Mouse (Mus musculus): ENCODE measurements around the gene Smco4. TPM values are rescaled to one million over a fixed set of nuclear protein-coding genes. Genes with fewer than 3 reads are reported as not detected.

Gene Smco4
- total RNA-seq, 2 experiments from 2014 or later: 3.2 to 3.9 TPM

DNA sequence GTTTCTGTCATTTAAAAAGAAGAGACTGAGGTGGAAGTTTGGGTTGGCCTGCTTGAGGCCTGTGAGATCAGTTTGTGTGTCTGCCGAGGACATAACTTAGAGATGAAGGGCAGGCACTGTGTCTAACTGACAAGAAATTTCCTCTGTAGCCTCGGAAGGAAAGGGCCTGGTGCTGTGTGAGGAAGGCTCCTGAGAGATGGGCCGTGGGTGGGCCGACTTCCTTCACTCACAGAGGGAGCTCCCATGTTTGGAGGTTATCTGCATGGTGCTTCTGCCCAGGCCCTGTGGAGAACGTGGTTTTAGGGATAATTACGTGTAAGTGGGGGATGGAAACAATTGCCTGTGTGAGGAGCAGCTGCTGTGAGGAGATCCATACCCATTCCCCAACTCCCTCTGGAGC lies 10.6 kb downstream of the Smco4 start:
- intact Hi-C loops (cut with DNase I): no loop called here
- no peak for DNase-seq (ENCODE audit: low spot score in 2 of 2)

DNA sequence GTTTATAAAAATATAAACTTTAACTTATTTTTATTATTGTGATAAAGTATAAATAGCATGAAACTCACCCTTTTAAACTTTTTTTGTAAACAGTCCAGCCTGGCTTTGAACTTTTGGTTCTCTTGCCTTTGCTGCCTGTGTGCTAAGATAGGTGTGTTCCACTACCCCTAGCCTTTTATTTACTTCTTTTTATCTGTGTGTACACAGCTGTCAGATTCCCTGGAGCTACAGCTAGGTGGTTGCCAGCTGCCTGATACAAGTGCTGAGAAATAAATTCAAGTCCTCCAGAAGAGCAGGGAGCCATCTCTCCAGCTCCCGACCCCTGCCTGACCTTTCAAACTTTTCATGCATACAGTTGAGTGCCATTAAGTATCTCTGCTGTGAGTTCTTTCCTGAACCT lies 12.1 kb downstream of the Smco4 start:
- intact Hi-C loops (cut with DNase I): no loop called here
- DNase-seq (ENCODE audit: low spot score in 2 of 2): no peak

DNA sequence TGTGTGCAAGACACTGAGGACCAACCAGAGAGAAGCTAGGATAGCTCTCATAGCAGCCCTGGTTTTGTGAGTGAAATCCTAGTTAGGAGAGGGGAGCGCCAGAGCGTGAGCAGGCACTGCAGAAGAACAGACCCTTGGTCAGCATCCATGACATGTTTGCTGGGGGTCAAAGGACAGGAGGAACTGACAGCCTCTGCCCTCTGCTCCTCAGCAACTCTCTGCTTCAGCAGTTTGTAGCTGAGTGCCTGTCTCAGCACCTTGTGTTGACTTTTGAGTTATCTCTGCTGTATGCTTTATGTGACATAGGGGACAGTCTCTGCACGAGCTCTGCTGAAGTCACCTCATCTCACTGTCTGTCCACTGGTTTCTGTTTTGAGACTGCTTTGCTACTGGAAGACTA lies 13.6 kb downstream of the Smco4 start:
- no peak for DNase-seq (ENCODE audit: low spot score in 2 of 2)
- intact Hi-C loops (cut with DNase I): no loop called here

DNA sequence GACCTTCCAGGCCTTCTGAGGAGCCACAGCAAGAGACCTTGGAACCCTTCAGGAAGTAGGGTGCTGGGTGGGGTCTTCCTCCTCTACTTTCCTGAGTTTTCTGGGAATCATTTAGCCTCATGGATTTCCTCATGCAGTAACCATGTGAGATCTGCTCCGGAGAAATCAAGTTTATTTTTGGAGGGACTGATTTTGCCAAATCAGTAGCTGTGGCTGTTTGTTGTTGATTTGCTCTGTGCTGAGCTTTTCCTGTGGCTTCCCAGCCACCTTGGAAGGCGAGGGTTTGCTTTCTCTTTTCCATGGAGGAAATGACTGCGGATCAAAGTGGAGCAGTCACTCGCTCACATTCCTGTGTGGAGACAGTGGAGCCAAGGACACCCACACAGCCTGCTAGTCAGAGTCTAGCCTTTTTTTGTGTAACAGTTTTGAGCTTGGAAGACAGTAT lies 14.2 kb downstream of the Smco4 start:
- intact Hi-C loops (cut with DNase I): no loop called here

DNA sequence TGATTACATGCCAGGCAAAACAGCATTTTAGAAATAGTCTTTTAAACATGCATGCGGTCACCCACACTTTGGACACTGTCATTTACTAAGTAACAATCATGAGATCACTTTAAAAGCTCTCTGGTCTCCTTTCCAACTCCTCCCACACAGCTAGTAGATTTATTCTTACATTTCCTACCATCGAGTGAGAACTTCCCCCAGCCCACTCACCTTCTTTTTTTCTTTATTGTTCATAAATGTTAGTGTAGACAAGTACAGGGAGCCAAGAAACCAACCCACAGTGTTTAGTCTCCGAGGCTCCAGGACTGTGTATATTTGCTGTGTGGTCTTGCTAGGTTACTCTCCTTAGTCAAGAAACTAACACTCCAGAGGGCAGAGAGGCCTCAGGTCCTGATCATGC lies 16.1 kb downstream of the Smco4 start:
- intact Hi-C loops (cut with DNase I): no loop called here
- DNase-seq (ENCODE audit: low spot score in 2 of 2): no peak

More for the DNA sequence above, 14.2 kb downstream of the Smco4 start:
- DNase-seq (ENCODE audit: low spot score in 2 of 2): peak; percentile 18 to 25

DNA sequence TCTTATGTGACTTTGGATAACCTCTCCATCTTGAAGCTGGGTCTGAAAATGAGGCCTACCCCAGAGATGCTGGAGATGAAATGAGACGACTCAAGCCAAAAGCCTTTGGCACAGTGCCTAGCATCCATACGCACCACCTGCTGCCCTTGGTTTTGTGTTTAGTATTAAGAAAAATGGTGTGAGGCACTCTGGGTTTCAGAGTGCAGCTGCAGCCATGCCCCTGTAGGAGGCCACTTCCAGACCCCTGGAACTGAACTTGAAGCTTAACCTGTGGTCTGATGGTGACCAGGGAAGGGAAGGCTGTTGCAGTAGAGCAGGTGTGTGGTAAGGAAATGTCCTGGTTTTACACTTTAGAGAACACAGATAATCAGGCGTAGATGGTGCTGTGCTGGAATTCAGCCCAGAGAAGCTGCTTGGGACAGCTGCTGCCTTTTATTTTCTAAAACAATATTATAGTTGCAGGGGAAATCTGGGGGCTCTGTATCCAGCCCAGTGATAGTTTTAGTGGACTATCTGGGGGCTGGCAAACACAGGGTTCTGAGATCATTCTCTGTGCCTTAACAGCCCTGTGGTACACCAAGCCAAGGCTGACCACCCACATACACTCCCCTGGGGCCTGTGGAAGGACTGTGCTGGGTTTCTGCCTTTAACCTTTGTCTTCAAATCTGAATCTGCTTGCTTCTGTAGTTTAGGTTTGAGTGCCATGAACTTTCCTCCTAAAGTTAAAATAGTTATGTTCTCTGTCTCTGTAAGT lies 17.5 kb downstream of the Smco4 start:
- DNase-seq (ENCODE audit: low spot score in 2 of 2): no peak
- intact Hi-C loops (cut with DNase I): no loop called here

DNA sequence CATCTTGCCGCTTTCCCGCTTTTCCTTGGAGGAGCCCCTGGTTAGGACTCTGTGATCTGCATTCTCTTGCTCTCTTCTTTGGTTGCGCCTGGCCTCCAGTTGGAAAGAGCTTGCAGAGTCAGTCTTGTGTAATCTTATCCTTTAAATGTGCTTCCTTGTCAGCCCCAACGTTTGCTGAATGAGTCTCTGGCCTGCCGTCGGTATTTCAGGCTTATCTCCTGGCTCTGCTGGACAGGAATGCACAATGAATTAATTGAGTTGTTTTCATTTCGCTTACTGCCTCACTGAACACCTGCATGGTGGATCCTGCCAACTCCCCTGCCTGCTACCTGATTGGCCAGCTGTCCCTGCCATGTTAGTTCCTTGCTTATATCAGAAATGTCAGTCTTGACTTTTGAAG lies 19.7 kb downstream of the Smco4 start:
- no peak for DNase-seq (ENCODE audit: low spot score in 2 of 2)
- intact Hi-C loops (cut with DNase I): no loop called here

DNA sequence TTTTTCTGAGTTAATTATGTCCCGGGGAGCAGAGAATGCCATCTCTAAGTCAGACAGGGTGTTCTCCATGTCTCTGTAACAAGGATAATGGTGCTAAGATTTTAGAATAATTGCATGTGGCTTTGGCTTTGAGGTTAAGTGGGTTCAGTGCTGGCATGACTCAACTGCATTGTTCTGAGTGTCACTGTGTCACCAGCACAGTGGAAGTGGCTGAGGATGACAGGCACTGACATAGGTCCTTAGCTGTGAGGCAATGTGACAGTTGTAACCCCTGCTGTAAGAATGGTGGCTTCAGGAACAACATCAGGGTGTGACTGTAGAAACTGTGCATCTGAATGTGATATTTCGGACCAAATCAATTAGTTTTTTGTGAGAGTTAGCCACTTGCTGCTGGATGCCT lies 22.8 kb downstream of the Smco4 start:
- no peak for DNase-seq (ENCODE audit: low spot score in 2 of 2)
- intact Hi-C loops (cut with DNase I): no loop called here

DNA sequence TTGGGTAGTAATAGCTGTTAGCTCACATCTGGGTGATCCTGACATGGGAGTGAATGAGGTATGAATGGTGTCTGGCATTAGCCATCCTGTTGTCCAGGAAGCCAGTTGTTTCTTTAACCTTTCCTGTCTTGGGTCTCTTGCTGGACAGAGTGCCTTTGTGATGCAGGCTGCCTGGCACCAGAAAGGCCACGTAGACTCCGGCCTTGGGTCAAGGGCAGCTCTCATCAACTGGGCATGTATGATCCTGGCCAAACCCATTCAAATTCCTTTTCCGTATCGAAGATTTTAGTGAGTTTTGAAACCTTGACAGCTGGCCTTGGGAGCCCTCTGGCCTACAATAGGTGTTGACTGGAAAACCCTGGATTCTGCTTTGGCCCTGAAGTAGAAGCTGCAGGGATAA lies 24.7 kb downstream of the Smco4 start:
- no peak for DNase-seq (ENCODE audit: low spot score in 2 of 2)
- intact Hi-C loops (cut with DNase I): no loop called here

DNA sequence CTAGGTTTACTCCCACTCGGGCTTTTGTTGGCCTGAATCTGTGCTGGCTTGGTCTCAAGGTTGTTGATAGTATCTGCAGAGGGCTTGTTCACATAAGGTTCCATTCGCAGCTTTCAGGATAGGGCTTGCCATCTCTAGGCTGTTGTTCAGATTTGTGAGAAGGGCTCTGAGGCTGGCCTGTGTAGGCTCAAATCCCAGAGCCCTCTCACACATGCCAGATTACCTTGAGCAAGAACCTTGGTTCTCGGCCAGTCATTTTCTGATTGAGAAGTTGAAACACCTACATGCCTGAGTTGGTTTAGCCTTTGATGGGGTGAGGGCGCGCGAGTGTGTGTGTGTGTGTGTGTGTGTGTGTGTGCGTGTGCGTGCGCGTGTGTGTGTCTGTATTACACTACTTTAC lies 29.1 kb downstream of the Smco4 start:
- intact Hi-C loops (cut with DNase I): no loop called here

DNA sequence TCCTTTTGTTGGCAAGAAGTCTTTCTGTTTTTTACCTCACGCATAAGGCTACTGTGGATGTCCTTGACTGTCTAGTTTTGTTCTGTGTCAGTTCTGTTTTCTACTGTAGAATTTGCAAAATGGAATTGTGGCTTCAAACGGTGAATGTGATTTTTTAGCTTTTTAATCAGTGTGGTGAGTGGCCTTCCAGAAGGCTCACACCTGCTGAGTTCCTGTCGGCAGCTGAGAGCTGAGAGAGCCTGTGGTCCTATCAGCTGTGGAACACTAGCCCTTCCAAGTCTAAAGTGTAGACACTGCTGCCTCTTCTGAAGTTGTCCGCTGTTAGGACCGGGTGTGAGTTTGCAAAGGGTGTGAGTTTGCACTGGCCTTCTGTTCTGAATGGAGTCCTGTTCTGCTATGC lies 29.7 kb downstream of the Smco4 start:
- intact Hi-C loops (cut with DNase I): no loop called here
- no peak for DNase-seq (ENCODE audit: low spot score in 2 of 2)

More for the DNA sequence above, 29.1 kb downstream of the Smco4 start:
- DNase-seq (ENCODE audit: low spot score in 2 of 2): no peak

DNA sequence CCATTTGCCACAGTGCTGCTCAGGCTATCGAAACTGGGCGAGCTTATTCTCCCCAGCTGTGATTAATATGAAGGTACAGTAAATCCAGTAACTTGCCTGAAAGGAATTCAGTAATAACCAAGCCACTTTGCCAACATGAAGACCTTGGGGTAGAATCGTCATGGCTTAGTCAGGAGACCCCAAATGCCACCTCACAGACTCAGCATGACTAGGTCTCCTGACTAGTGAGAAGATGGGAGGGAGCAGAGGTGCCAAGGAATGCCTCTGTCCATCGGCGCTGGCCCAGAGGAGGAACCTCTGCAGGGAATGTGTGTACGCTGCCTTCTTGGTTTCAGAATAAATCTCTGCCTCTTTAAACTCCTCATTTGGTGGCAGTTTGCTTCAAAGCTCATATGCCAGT lies 30.4 kb downstream of the Smco4 start:
- DNase-seq (ENCODE audit: low spot score in 2 of 2): no peak
- intact Hi-C loops (cut with DNase I): no loop called here

DNA sequence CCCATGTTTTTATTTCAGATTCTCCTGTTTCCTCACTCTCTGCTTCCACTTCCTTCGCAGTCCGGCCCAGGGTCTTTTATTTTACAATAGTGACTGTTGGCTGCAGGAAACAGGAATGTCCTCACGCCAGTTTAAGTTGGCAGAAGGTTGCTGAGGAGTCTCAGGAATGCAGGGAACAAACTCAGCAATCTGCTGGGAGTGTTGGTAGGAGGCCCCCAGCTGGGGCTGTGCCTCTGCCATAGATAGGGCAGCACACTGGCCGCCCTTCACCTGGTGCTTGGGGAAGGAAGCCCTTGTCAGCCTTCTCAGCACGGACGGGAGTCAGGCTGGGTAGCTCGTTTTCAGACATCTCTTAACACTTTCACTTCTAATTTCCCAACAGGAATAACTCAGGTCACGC lies 32.0 kb downstream of the Smco4 start:
- no peak for DNase-seq (ENCODE audit: low spot score in 2 of 2)

DNA sequence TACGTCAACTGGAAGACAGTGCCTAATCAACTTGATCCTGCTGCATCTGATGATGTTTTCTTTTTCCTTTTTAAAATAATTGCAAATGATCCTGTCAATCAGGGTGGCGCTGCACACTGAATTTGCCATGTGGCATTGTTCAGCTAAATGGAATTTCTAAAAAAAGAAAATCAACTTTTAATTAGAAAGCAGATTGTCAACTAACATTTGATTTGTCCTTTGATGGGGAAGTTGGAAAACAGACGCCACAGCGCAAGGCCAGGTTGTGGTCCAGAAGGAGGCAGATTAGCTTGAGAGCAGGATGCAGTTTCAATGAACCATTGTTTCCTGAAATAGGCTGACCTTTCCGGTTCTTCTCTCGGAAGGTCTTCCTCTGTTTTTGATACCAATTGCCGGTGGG lies 33.3 kb downstream of the Smco4 start:
- intact Hi-C loops (cut with DNase I): no loop called here
- no peak for DNase-seq (ENCODE audit: low spot score in 2 of 2)

More for the DNA sequence above, 32.0 kb downstream of the Smco4 start:
- intact Hi-C loops (cut with DNase I): no loop called here

DNA sequence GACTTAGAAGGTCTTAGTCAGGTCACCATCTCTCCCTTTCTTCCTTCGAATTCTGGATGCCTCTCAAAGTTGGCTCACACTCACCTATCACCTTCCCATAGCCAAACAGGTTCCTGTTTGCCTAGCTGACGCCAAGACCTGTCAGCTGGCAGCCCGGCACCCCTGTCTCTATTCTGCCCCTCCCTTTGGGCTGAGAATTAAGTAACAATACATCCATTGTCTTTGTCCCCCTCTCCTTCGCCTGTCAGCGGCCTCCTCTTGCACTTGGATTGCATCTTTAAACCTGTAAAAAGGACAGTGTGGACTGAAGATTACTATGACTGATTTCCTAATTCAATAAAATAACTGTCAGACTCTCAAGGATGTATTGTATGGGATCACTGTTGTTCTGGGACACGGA lies 34.6 kb downstream of the Smco4 start:
- intact Hi-C loops (cut with DNase I): no loop called here
- no peak for DNase-seq (ENCODE audit: low spot score in 2 of 2)

DNA sequence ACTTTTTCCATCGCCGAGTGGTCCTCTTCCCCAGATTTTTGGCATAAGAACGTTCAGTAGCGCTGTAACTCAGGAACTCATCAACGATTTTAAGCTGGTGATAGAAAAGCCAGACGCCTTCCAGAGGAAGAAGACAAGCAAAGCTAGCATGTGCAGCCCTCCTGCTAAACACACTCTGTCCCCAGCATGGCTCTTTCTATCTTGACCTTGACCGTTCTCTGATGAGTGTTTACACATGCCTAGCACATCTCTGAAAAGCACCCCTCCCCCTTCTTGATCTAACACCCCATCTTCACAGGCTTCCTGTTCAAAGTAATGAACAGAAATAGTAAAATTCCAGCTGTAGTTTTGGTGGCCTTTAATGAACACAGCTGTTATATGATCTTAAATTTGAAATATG lies 35.1 kb downstream of the Smco4 start:
- no peak for DNase-seq (ENCODE audit: low spot score in 2 of 2)
- intact Hi-C loops (cut with DNase I): no loop called here

DNA sequence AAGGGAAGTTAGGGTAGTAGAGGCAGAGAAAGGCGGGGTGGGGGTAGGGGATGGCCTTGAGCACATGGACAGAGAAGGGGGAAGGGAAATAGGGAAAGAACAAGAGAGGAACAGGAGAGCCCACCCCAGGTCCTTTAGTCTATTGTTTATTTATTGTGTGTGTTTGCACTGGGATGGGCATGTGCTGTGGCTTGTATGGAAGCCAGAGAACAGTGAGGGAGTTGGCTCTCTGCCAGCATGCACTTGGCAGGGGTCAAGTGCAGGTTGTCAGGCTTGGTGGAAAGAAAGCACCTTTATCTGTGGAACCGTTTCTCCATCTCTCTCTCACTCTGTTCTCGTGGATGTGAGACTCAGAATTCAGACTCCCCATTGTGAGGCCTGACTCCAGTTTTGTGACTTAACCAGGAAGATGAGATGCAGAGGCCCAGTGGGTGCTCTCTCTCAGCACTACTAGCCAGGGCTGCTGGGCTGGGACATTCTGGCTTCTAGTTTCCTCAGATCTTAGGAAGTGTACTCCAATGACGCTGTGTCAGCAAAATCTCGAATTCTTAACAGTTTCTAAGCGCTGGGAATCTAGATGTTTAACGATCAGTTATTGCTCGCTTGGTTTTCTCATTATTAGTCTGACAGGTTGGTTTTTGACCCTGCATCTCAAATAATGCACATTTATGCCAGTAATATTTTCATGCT lies 36.2 kb downstream of the Smco4 start:
- DNase-seq (ENCODE audit: low spot score in 2 of 2): no peak
- intact Hi-C loops (cut with DNase I): no loop called here

DNA sequence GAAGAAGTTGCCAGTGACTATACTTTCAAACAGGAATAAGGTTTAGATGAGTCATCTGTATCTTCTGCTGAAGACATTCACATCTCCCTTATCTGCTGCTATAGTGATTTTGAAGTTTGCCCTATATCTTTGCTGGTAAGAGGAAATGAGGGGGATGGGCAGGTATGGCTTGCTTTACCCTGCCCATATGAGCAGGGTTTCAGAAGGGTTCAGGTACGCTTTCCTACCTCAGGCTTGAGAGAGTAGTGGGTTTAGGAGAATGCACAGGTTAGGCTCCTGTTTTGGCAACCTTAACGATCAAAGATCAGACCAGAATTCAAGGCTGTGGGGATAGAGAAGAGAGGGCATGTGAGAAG lies 36.7 kb downstream of the Smco4 start:
- no peak for DNase-seq (ENCODE audit: low spot score in 2 of 2)
- intact Hi-C loops (cut with DNase I): no loop called here

DNA sequence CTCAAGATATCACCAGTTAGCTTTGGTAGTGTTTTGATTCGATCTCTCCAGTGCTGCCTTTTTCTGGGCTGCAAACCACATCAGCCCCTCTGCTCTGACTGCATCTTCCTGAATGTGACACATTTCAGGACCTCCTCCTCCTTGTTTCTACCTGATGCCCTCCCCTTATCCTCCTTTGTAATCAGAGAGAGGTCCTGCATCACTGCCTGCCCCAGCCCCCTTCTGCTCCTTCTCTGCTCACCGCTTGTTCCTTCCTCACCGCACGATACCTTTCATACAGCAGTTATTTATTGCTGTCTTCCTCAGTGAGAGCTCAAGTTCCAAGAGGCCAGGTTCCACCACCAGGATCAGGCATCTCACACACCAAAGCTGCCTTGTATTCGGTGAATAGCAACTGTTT lies 38.0 kb downstream of the Smco4 start:
- intact Hi-C loops (cut with DNase I): no loop called here
- DNase-seq (ENCODE audit: low spot score in 2 of 2): no peak

DNA sequence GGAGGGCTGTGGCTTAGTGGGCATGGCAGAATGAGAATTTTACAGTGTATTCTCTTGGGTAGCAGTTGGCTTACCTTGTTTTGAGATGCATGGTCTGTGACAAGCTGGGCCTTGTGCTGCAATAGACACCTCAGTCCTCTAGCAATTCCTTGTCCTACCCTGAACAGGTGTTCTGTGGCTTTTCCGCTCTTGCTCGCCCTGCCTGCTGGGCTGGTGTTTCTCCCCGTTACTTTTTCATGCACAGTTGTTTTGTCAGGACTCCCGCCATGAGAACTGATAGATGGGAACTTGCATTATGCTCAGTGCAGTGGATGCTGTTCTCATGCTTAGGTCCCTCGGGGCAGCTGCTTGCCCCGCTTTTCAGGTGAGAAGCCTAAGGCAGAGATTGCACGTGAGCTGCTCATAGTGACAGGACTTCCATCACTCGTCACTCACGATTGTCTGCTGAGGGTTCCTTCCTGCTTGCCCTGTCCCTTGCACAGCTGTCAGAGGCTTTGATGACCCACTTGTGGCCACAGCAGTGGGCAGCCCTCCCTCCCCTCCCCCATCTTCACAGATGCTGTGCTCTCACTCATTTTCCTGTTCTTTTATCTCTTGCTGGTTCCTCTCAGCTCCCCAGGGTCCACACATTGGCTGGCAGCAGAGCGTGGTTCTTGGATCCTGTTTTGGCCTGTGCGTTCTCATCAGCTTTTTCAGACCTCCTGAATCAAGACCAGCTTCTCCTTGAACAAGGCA lies 40.3 kb downstream of the Smco4 start:
- intact Hi-C loops (cut with DNase I): no loop called here
- DNase-seq (ENCODE audit: low spot score in 2 of 2): no peak

DNA sequence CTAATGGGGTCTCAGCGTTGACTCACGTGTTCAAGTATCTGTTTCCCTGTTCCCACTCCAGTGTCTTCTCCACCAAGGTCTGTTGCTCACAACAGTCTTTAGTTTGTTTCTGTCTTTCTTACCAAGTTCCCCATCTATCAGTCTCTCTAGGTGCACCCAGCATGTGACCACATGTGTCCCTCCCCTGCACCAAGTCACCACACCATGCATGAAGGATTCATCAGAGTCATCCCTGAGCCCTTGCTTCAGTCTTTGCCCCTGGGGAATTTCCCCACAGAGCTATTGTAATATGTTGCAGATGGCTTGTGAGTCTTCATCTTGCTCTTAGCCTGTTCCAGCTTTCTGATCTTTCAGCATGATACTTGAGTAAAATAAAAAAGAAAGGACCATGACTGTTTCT lies 40.9 kb downstream of the Smco4 start:
- DNase-seq (ENCODE audit: low spot score in 2 of 2): no peak
- intact Hi-C loops (cut with DNase I): no loop called here
